Mouse (Mus musculus) forebrain, embryonic 12.5 days (tissue): ENCODE measurements at regions not wholly inside any gene's neighbourhood (a gene's known extent, or its start where the extent isn't known, plus 50 kb on each side); places are given as distances from the start of the nearest gene placed in this dataset.

ENCODE experiments used
- ATAC-seq: fragments of 200-750 bp; cut with Nextera tagmentation; 2 replicates; pipeline ENCODE4 v1.8.0; 2017; ENCODE audit warnings: moderate TSS enrichment; ENCODE audit not compliant: low FRiP score
- H3K27ac ChIP-seq: fragments of 300-500 bp; sonication (generic); 2 replicates; pipeline ENCODE4 v1.5.1; 2016; ENCODE audit warnings: mild to moderate bottlenecking
- H3K27me3 ChIP-seq: fragments of 300-500 bp; sonication (generic); 2 replicates; pipeline ENCODE4 v1.6.1; 2016; ENCODE audit warnings: mild to moderate bottlenecking
- H3K36me3 ChIP-seq: fragments of 300-500 bp; sonication (generic); replicated peaks from 2 replicates; pipeline ENCODE4 v1.6.1; 2016; ENCODE audit warnings: mild to moderate bottlenecking
- H3K4me1 ChIP-seq: fragments of 300-500 bp; sonication (generic); 2 replicates; pipeline ENCODE4 v1.6.1; 2016
- H3K4me2 ChIP-seq: fragments of 300-500 bp; sonication (generic); 2 replicates; pipeline ENCODE4 v1.6.1; 2016; ENCODE audit warnings: mild to moderate bottlenecking, moderate library complexity
- H3K4me3 ChIP-seq: fragments of 300-500 bp; sonication (generic); replicated peaks from 2 replicates; pipeline ENCODE4 v1.5.1; 2016; ENCODE audit warnings: mild to moderate bottlenecking
- H3K9ac ChIP-seq: fragments of 300-500 bp; sonication (generic); 2 replicates; pipeline ENCODE4 v1.6.1; 2016; ENCODE audit warnings: mild to moderate bottlenecking
- H3K9me3 ChIP-seq: fragments of 300-500 bp; sonication (generic); 2 replicates; pipeline ENCODE4 v1.6.1; 2016
- WGBS: fragments of 180-500 bp; shearing (Covaris S2); methylation state at CpG from one replicate; pipeline ENCODE4 v1.1.7; 2016; 5-methylcytosine and 5-hydroxymethylcytosine counted together

DNA sequence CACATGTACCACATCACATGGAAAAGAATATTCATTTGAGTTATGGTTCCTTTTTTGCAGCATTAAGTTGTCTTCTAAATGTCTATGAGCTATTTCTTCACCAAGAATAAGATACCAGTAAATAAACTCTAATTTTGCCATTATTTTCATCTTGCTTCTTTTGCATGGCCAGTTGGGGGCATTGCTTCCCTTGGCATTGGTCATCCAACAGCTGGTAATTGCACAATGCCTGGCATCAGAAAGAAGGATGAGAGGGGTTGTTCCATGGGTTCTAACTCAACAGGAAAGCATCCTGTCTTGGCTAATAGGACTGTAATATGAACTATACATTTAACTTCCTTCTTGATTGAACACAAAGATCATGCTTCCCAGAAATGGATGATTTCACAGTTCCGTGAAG is 174.4 kb downstream of the Fam49a start:
- WGBS: 97% methylated on average over 1 of the region's 1 CpGs
- Histone ChIP-seq H3K4me1 (no peaks in the 10 kb centered on the region), H3K36me3 (no peaks in the 10 kb centered on the region), H3K4me2 (no peak overlapping the region), H3K9ac (no peak overlapping the region), H3K27ac (no peak overlapping the region), H3K9me3 (no peaks in the 10 kb centered on the region), H3K4me3 (no peak overlapping the region), H3K27me3 (no peaks in the 10 kb centered on the region)
- ATAC-seq: no peak

DNA sequence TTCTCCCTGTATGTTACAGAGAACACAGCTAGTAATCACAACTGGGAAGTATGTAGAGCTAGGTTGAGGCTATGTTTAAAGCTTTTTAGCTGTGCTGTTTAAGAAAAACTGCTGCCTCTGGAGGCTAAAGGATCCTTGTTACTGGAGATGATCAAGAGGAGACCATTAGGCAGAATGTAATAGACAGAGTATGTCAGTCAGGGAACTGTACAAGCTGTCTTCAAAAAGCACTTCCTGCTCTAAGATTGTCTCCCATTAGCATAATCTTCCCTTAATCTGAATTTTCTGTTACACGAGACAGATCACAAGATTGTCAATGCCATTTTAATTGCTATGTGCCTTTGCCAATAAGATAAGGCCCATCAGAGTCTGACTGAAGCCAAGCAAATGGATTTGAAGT is 170.7 kb downstream of the Fam49a start:
- WGBS: 63% methylated on average over 1 of the region's 1 CpGs

More for the DNA sequence above, 170.7 kb downstream of the Fam49a start:
- no peaks in the 10 kb centered on the region for H3K36me3 ChIP-seq
- no peaks in the 10 kb centered on the region for H3K4me1 ChIP-seq
- H3K9me3 ChIP-seq: no peaks in the 10 kb centered on the region
- no peak overlapping the region for H3K4me3 ChIP-seq
- no peaks in the 10 kb centered on the region for H3K27me3 ChIP-seq
- no peak overlapping the region for H3K4me2 ChIP-seq
- no peak overlapping the region for H3K27ac ChIP-seq
- ATAC-seq: no peak
- H3K9ac ChIP-seq: no peak overlapping the region
